Mouse (Mus musculus) liver, adult 2 months (tissue): ENCODE data around the gene Ms4a7.

Experiments
- CTCF ChIP-seq: fragments of 200-500 bp; IDR thresholded peaks from 2 replicates; pipeline ENCODE4 v1.5.1; 2011; ENCODE audit warnings: low read depth, low read length, control low read depth
- POLR2A ChIP-seq: fragments of 200-500 bp; IDR thresholded peaks from 2 replicates; pipeline ENCODE4 v1.6.1; 2011; ENCODE audit warnings: low read length, control low read depth; ENCODE audit not compliant: insufficient read depth; ENCODE audit errors: extremely low read depth

- TF ChIP-seq CTCF, result no peak
- no peak for TF ChIP-seq POLR2A
Measured at GRCm38 (mm10) chr19:11316786-11317185, 19.2 kb downstream of the Ms4a7 start.
